Mouse (Mus musculus): Measurements from ENCODE around the gene Cryba4.

Cryba4 gene

GRCm38 (mm10) chr5:112265110-112265509 lies 12.8 kb upstream of the Cryba4 start:
- no peak for DNase-seq

GRCm38 (mm10) chr5:112264099-112264498 lies 11.8 kb upstream of the Cryba4 start:
- no peak for DNase-seq

GRCm38 (mm10) chr5:112260818-112261217 lies 8.5 kb upstream of the Cryba4 start:
- no peak for DNase-seq

- DNase-seq = no peak
Measured at GRCm38 (mm10) chr5:112259862-112260650, 7.7 kb upstream of the Cryba4 start.

GRCm38 (mm10) chr5:112257896-112258295 lies 5.6 kb upstream of the Cryba4 start:
- DNase-seq = no peak

- DNase-seq = no peak
Measured at GRCm38 (mm10) chr5:112256457-112256856, 4.1 kb upstream of the Cryba4 start.

GRCm38 (mm10) chr5:112255426-112255825 lies 3.1 kb upstream of the Cryba4 start, which contains the start of gene Crybb1:
Crybb1 (plus strand) TSS chr5:112255815.
- peak in 1 of 2 experiments; percentile 53 for DNase-seq

- DNase-seq = no peak
Measured at GRCm38 (mm10) chr5:112254282-112254806, 2.0 kb upstream of the Cryba4 start.

GRCm38 (mm10) chr5:112253169-112253568 lies 851 bp upstream of the Cryba4 start:
- peak; percentile 39 to 42 for DNase-seq

GRCm38 (mm10) chr5:112249106-112249505 lies 3.2 kb downstream of the Cryba4 start:
- DNase-seq = no peak

GRCm38 (mm10) chr5:112247399-112247798 lies 4.9 kb downstream of the Cryba4 start:
- no peak for DNase-seq

- no peak for DNase-seq
Measured at GRCm38 (mm10) chr5:112244890-112245615, 7.3 kb downstream of the Cryba4 start.

GRCm38 (mm10) chr5:112244275-112244562 lies 8.1 kb downstream of the Cryba4 start:
- no peak for DNase-seq

- DNase-seq = no peak
Measured at GRCm38 (mm10) chr5:112243539-112244274, 8.6 kb downstream of the Cryba4 start.

GRCm38 (mm10) chr5:112243041-112243440 lies 9.3 kb downstream of the Cryba4 start:
- peak in 1 of 2 experiments; percentile 32 for DNase-seq

- peak; percentile 67 to 68 for DNase-seq
Measured at GRCm38 (mm10) chr5:112242361-112242778, 9.9 kb downstream of the Cryba4 start.

- no peak for DNase-seq
Measured at GRCm38 (mm10) chr5:112241849-112242248, 10.5 kb downstream of the Cryba4 start.

GRCm38 (mm10) chr5:112240761-112241160 lies 11.6 kb downstream of the Cryba4 start:
- peak; percentile 62 to 90 for DNase-seq

GRCm38 (mm10) chr5:112238781-112239482 lies 13.4 kb downstream of the Cryba4 start:
- no peak for DNase-seq

GRCm38 (mm10) chr5:112237866-112238570 lies 14.3 kb downstream of the Cryba4 start:
- DNase-seq = no peak

GRCm38 (mm10) chr5:112237439-112237838 lies 14.9 kb downstream of the Cryba4 start:
- DNase-seq = no peak

- DNase-seq = no peak
Measured at GRCm38 (mm10) chr5:112236631-112237030, 15.7 kb downstream of the Cryba4 start.

Data from kidney, adult 8-10 months (tissue).